Mouse (Mus musculus) stomach, adult 2 months (tissue): ENCODE measurements around the gene Gm8773. TPM values are rescaled to one million over a fixed set of nuclear protein-coding genes. Genes with fewer than 3 reads are reported as not detected.

Experiments used
- polyA plus RNA-seq: library from polyadenylated mRNA; depleted of rRNA; stranded (reverse); fragments of >200 nt; gene quantifications from 2 replicates; pipeline ENCODE4 v1.2.3, GENCODE M21; 2012; rRNA removed

Gene Gm8773
- polyA plus RNA-seq, result 0.17 and 0.18 TPM in 2 replicates

DNA sequence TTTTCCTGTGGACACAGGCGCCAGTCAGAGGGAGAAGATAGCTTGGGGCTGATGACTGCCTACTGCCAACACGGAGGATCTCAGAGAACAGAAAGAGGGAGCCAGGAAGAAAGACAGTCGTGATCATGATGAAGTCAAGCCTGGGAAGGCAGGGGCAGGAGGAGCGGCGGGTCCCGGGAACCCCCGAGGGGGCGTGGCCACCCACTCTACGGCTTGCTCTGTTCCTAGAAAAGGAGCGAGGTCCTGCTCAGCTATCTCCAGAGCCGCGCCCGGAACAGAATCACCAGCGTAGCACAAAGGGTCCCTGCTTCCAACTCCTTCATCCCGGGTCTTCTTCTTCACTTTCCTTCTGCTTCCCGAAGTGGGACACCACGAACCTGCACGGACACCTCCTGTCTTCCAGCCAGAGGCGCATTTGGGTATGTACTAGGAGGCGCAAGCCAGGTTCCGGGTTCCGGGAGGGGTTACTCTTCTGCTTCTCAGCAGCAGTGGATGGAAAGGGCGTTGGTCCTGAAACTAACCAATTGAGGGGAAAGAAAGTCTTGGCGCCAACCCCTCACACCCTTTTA, at the start of gene Gm8773:
Gene Gm8773, plus strand, starts transcription at position 51 of the 569 bp plus-strand sequence.

DNA sequence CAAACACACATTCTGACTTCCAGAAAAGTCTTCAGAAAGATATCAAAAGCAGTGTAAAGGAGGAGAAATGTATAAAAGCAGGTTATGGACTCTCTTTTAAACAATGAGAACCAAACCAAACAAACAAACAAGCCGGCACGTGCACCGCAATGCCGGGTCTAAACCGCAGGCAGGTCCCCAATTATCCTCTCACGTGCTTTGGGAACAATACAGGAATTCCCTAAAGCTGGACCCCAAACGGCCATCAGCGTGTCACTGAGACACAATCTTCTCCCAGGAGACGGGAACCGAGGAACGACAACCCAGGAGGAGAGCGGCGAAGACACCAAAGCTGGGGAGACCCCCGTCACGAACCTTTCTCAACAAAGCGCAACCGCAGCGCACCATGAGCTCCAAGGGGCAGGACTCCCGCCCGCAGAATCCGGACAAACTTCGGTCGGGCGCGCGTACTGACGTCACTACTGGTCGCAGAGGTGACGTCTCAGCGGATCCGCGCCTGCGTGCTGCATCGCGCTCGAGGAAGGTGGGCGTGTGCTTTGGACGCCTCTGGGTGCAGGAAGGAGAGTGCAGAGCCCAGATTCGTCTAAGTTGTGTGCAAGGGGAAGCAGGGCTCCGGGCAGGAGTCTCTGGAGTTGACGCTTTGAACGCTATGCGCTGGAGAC, 14.4 kb upstream of the Gm8773 start, which contains the start of gene Gtpbp10:
Gene Gtpbp10, minus strand, starts transcription at position 460 of the 662 bp plus-strand sequence.

Other genes with a start within 250 kb of the Gm8773 start
- gene Cdk14, start 153.5 kb upstream of the Gm8773 start, polyA plus RNA-seq, result 0.49 and 1.00 TPM in 2 replicates
- gene 1700015F17Rik, start 94.7 kb upstream of the Gm8773 start, polyA plus RNA-seq, result not detected in 2 replicates
- gene Cldn12, start 58.8 kb upstream of the Gm8773 start, polyA plus RNA-seq, result 5.7 and 5.8 TPM in 2 replicates
- gene Gtpbp10, start 14.3 kb upstream of the Gm8773 start, polyA plus RNA-seq, result 0.04 and 0.50 TPM in 2 replicates
- 3.2 and 3.6 TPM in 2 replicates for gene Cfap69, start 90.4 kb downstream of the Gm8773 start, polyA plus RNA-seq
- 1.3 and 2.2 TPM in 2 replicates for gene Steap2, start 120.8 kb downstream of the Gm8773 start, polyA plus RNA-seq
- 0.63 and 1.1 TPM in 2 replicates for gene Steap1, start 175.5 kb downstream of the Gm8773 start, polyA plus RNA-seq